Mouse (Mus musculus) G1E (cell line): ENCODE measurements at regions not wholly inside any gene's neighbourhood (a gene's known extent, or its start where the extent isn't known, plus 50 kb on each side); places are given as distances from the start of the nearest gene placed in this dataset.

Source experiments
- ATAC-seq: 2 replicates; pipeline ENCODE4 v1.8.0; 2016; ENCODE audit warnings: mild to moderate bottlenecking; ENCODE audit not compliant: insufficient number of reproducible peaks, poor library complexity, low FRiP score, severe bottlenecking; ENCODE audit errors: extremely low read depth
- DNase-seq: peaks from one replicate; pipeline ENCODE4 v3.0.0; 2012; ENCODE audit warnings: low spot score
- H3K27me3 ChIP-seq: 2 replicates; pipeline ENCODE4 v1.6.1; 2012; ENCODE audit warnings: mild to moderate bottlenecking, low read length, inconsistent platforms; ENCODE audit not compliant: insufficient read depth
- H3K36me3 ChIP-seq: replicated peaks from 2 replicates; pipeline ENCODE3; 2012; ENCODE audit warnings: mild to moderate bottlenecking, inconsistent platforms
- H3K4me1 ChIP-seq: 2 replicates; pipeline ENCODE4 v1.6.1; 2012; ENCODE audit warnings: low read depth, low read length, inconsistent platforms, mixed read lengths; ENCODE audit not compliant: insufficient read depth
- H3K4me3 ChIP-seq: 2 replicates; pipeline ENCODE4 v1.5.1; 2012; ENCODE audit warnings: low read depth, mild to moderate bottlenecking, inconsistent platforms, low read length, moderate library complexity, mixed read lengths
- H3K9me3 ChIP-seq: replicated peaks from 2 replicates; pipeline ENCODE4 v1.6.1; 2012; ENCODE audit warnings: inconsistent platforms
- CTCF ChIP-seq: IDR thresholded peaks from 2 replicates; pipeline ENCODE4 v1.5.1; 2012; ENCODE audit warnings: low read depth, low read length, inconsistent platforms, mixed read lengths
- GATA1 ChIP-seq: IDR thresholded peaks from 2 replicates; pipeline ENCODE4 v1.6.1; 2012; ENCODE audit warnings: borderline replicate concordance, low read length, inconsistent platforms, mixed read lengths
- GATA2 ChIP-seq: IDR thresholded peaks from 2 replicates; pipeline ENCODE4 v1.6.1; 2012; ENCODE audit warnings: low read depth, low read length, inconsistent platforms, borderline replicate concordance
- POLR2AphosphoS5 ChIP-seq: IDR thresholded peaks from 2 replicates; pipeline ENCODE4 v1.6.1; 2012; ENCODE audit warnings: low read depth, low read length, inconsistent platforms; ENCODE audit not compliant: insufficient replicate concordance
- TAL1 ChIP-seq: conservative IDR thresholded peaks from 2 replicates; pipeline ENCODE4 v1.6.1; 2012; ENCODE audit warnings: low read depth, low read length, inconsistent platforms, mixed read lengths

- peaks cover 45% of the 10 kb centered on the region for H3K9me3 ChIP-seq
- TF ChIP-seq GATA1 = no peak
- TF ChIP-seq CTCF = peak; percentile 46; the same call in 1 of the 2 replicates
- no peak for TF ChIP-seq POLR2AphosphoS5
- H3K27me3 ChIP-seq = no peaks in the 10 kb centered on the region
- no peak for ATAC-seq
- H3K4me3 ChIP-seq = no peak overlapping the region
- DNase-seq = no peak
- H3K4me1 ChIP-seq = no peaks in the 10 kb centered on the region
- H3K36me3 ChIP-seq = no peaks in the 10 kb centered on the region
Measured at GRCm38 (mm10) chr7:68823189-68823588, 74.1 kb upstream of the Arrdc4 start.

GRCm38 (mm10) chr7:68814823-68815666, 66.0 kb upstream of the Arrdc4 start:
- H3K9me3 ChIP-seq = peaks cover 28% of the 10 kb centered on the region
- no peaks in the 10 kb centered on the region for H3K27me3 ChIP-seq
- TF ChIP-seq TAL1 (no peak), GATA1 (no peak), GATA2 (no peak), POLR2AphosphoS5 (no peak), CTCF (no peak)
- ATAC-seq (no peak), DNase-seq (no peak)
- H3K4me3 ChIP-seq = no peak overlapping the region
- H3K4me1 ChIP-seq = no peaks in the 10 kb centered on the region
- no peaks in the 10 kb centered on the region for H3K36me3 ChIP-seq

GRCm38 (mm10) chr7:68809782-68810181, 60.7 kb upstream of the Arrdc4 start:
- Histone ChIP-seq H3K36me3 (no peaks in the 10 kb centered on the region), H3K27me3 (no peaks in the 10 kb centered on the region), H3K4me1 (no peaks in the 10 kb centered on the region), H3K9me3 (peaks cover 11% of the 10 kb centered on the region), H3K4me3 (no peak overlapping the region)
- no peak for TF ChIP-seq POLR2AphosphoS5
- no peak for TF ChIP-seq CTCF
- no peak for TF ChIP-seq TAL1
- TF ChIP-seq GATA1 = no peak
- no peak for TF ChIP-seq GATA2
- ATAC-seq = no peak
- DNase-seq = no peak
